Mouse (Mus musculus): ENCODE results near the gene Dpm3. TPM values are rescaled to one million over a fixed set of nuclear protein-coding genes. Genes with fewer than 3 reads are reported as not detected.

Gene Dpm3
- polyA plus RNA-seq, 1 experiment: 222 TPM

DNA sequence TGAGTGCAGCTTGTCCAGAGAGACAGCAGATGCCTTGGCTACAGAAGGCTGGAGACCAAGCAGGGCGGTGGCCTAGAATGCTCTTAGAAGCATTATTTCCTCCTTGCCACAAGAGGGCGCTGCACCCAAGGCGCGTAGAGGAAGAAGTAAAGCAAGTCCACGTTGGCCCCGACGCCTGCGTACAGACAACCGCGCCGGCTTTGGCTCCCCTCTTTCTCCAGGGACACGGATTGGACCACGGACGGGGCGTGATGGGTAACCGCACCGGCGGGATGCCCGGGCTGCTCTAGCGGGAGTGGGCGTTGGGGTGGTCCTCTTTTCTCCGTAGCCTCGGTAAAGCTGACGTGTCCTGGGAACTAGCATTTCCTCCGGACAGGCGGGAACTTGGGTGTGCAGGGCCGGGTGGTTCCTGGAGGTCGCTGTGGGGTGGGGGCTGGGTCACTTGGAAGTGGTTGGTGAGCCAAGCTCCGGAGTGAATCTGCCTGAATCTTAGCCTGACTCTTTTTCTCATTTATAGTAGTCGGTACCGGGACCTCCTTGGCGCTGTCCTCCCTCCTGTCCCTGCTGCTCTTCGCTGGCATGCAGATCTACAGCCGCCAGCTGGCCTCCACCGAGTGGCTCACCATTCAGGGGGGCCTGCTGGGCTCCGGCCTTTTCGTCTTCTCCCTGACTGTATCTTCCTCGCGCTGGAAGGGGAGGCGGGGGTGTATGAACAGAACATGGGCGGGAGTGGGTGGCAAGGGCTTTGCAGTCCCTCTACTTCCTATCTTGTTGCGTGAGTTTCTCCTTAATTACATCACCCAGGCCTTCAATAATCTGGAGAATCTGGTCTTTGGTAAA lies 12.7 kb upstream of the Dpm3 start, which contains the start of gene Trim46:
Trim46 (minus strand) TSS at position 49 of the 840 bp plus-strand sequence.
- Histone ChIP-seq H3K4me3 (peak within 1 kb of the TSS; percentile 90), H3K27me3 (ENCODE audit: control insufficient read depth, insufficient read depth, insufficient read length) (no peaks in the 10 kb centered on the region), H3K79me2 (ENCODE audit: control insufficient read depth, insufficient read depth) (peaks cover 23% of the 10 kb centered on the region), H3ac (ENCODE audit: control insufficient read depth, insufficient read length) (peak within 1 kb of the TSS; percentile 44), H3K36me3 (ENCODE audit: control insufficient read depth, insufficient read depth) (peaks cover 23% of the 10 kb centered on the region), H3K4me2 (ENCODE audit: low read depth) (peak within 1 kb of the TSS; percentile 87)
- TF ChIP-seq REST (IDR thresholded peaks at IDR 0.05; ENCODE audit: insufficient read depth, insufficient read length) (no peak), SRF (IDR thresholded peaks at IDR 0.05; ENCODE audit: control insufficient read depth, insufficient read length, low read depth) (peak; percentile 69), E2F4 (IDR thresholded peaks at IDR 0.05; ENCODE audit: insufficient read depth) (no peak), POLR2A (IDR thresholded peaks at IDR 0.05; ENCODE audit: insufficient read length, low read depth) (peak; percentile 56), CEBPB (IDR thresholded peaks at IDR 0.05; ENCODE audit: insufficient read depth, poor library complexity, severe bottlenecking) (peak; percentile 93), MYOD1 (IDR thresholded peaks at IDR 0.05; ENCODE audit: control insufficient read depth in 1 of 3, insufficient read length in 2 of 3, low read depth in 2 of 3) (no peak), USF1 (IDR thresholded peaks at IDR 0.05; ENCODE audit: low read depth) (no peak), POLR2AphosphoS2 (IDR thresholded peaks at IDR 0.05; ENCODE audit: insufficient read length, low read depth) (peak; percentile 81), TCF12 (IDR thresholded peaks at IDR 0.05; ENCODE audit: insufficient read depth, poor library complexity, severe bottlenecking) (no peak), MYOG (IDR thresholded peaks at IDR 0.05; ENCODE audit: control insufficient read depth in 1 of 3, insufficient read depth in 1 of 3, insufficient read length in 2 of 3, low read depth in 2 of 3) (no peak), TCF3 (IDR thresholded peaks at IDR 0.05; ENCODE audit: insufficient read length, low read depth) (no peak), MAX (IDR thresholded peaks at IDR 0.05; ENCODE audit: low read depth) (peak; percentile 11)

DNA sequence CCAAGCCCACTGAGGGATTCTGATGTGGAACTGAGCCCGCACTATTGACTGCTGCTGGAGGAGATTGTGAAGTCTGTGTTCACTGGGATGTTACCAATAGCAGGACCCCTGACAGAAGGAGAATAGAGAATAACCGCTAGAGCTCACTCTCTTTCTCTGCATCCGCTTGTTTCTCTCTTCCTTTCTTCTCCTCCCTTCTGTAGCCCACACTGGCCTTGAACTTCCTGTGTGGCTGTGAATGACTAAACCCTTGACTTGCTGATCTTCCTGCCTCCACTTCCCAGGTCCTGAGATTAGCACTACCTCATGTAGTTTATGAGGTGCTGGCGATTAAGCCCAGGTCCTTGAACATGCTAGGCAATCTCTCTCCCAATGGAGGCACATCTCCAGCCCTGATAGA lies 11.7 kb upstream of the Dpm3 start:
- Histone ChIP-seq H3K27me3 (ENCODE audit: control insufficient read depth, insufficient read depth, insufficient read length) (no peaks in the 10 kb centered on the region), H3K79me2 (ENCODE audit: control insufficient read depth, insufficient read depth) (peaks cover 23% of the 10 kb centered on the region), H3K4me3 (peak overlapping the region; percentile 90), H3K36me3 (ENCODE audit: control insufficient read depth, insufficient read depth) (peaks cover 16% of the 10 kb centered on the region), H3K4me2 (ENCODE audit: low read depth) (peak overlapping the region; percentile 82), H3ac (ENCODE audit: control insufficient read depth, insufficient read length) (peak overlapping the region; percentile 44)
- TF ChIP-seq TCF12 (IDR thresholded peaks at IDR 0.05; ENCODE audit: insufficient read depth, poor library complexity, severe bottlenecking) (no peak), POLR2A (IDR thresholded peaks at IDR 0.05; ENCODE audit: insufficient read length, low read depth) (peak; percentile 15)

DNA sequence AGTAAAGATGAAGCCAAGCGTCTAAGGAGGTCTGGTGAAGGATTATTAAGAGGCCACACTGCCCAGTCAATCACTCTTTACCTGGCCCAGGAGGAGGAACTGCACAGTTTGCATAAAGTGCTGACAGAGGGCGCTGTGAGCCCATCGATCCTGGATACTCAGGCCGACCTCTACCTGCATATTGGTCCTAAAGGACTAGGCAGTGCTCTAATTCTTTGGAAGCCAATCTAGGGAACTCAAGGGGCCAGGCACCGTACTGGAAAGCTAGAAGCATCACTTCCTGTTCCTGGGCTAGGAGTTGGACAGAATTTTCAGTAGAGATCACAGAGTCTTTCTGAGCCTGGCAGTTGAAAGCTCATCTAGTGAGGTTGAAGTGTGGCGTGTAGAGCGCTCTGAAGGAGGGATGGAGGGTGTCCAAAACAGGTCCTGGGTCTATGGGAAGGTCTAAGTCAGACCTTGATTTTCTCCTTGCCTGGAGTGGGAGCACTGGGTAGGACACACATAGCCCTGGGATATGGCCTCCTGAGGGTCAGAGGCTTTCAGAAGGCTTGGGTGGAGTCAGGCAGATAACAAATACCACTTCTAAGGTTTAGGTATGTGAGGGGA lies 8.6 kb upstream of the Dpm3 start:
- H3K4me2 ChIP-seq (ENCODE audit: low read depth): peak overlapping the region; percentile 68
- H3ac ChIP-seq (ENCODE audit: control insufficient read depth, insufficient read length): no peak overlapping the region
- no peaks in the 10 kb centered on the region for H3K27me3 ChIP-seq (ENCODE audit: control insufficient read depth, insufficient read depth, insufficient read length)
- TF ChIP-seq REST (IDR thresholded peaks at IDR 0.05; ENCODE audit: insufficient read depth, insufficient read length) (no peak), USF1 (IDR thresholded peaks at IDR 0.05; ENCODE audit: low read depth) (no peak), POLR2AphosphoS2 (IDR thresholded peaks at IDR 0.05; ENCODE audit: insufficient read length, low read depth) (peak; percentile 87), TCF3 (IDR thresholded peaks at IDR 0.05; ENCODE audit: insufficient read length, low read depth) (no peak), MYOD1 (IDR thresholded peaks at IDR 0.05; ENCODE audit: control insufficient read depth in 1 of 3, insufficient read length in 2 of 3, low read depth in 2 of 3) (no peak), SRF (IDR thresholded peaks at IDR 0.05; ENCODE audit: control insufficient read depth, insufficient read length, low read depth) (no peak), TCF12 (IDR thresholded peaks at IDR 0.05; ENCODE audit: insufficient read depth, poor library complexity, severe bottlenecking) (no peak), MYOG (IDR thresholded peaks at IDR 0.05; ENCODE audit: control insufficient read depth in 1 of 3, insufficient read depth in 1 of 3, insufficient read length in 2 of 3, low read depth in 2 of 3) (no peak), E2F4 (IDR thresholded peaks at IDR 0.05; ENCODE audit: insufficient read depth) (no peak), MAX (IDR thresholded peaks at IDR 0.05; ENCODE audit: low read depth) (no peak), POLR2A (IDR thresholded peaks at IDR 0.05; ENCODE audit: insufficient read length, low read depth) (peak; percentile 52)
- H3K4me3 ChIP-seq: no peak overlapping the region
- peaks cover 23% of the 10 kb centered on the region for H3K79me2 ChIP-seq (ENCODE audit: control insufficient read depth, insufficient read depth)
- H3K36me3 ChIP-seq (ENCODE audit: control insufficient read depth, insufficient read depth): peaks cover 16% of the 10 kb centered on the region

- Histone ChIP-seq H3K4me2 (ENCODE audit: low read depth) (peak overlapping the region; percentile 68), H3K4me3 (no peak overlapping the region), H3ac (ENCODE audit: control insufficient read depth, insufficient read length) (no peak overlapping the region), H3K36me3 (ENCODE audit: control insufficient read depth, insufficient read depth) (peaks cover 16% of the 10 kb centered on the region), H3K79me2 (ENCODE audit: control insufficient read depth, insufficient read depth) (peaks cover 23% of the 10 kb centered on the region), H3K27me3 (ENCODE audit: control insufficient read depth, insufficient read depth, insufficient read length) (no peaks in the 10 kb centered on the region)
- peak; percentile 47 for TF ChIP-seq POLR2AphosphoS2 (IDR thresholded peaks at IDR 0.05; ENCODE audit: insufficient read length, low read depth)
- no peak for TF ChIP-seq TCF12 (IDR thresholded peaks at IDR 0.05; ENCODE audit: insufficient read depth, poor library complexity, severe bottlenecking)
- TF ChIP-seq MYOD1 (IDR thresholded peaks at IDR 0.05; ENCODE audit: control insufficient read depth in 1 of 3, insufficient read length in 2 of 3, low read depth in 2 of 3): peak in 1 of 3 experiments; percentile 44
Measured at GRCm38 (mm10) chr3:89251365-89251895, 7.7 kb upstream of the Dpm3 start.

GRCm38 (mm10) chr3:89254994-89255393 lies 4.2 kb upstream of the Dpm3 start:
- H3K4me3 ChIP-seq: no peak overlapping the region
- no peak overlapping the region for H3K4me2 ChIP-seq (ENCODE audit: low read depth)
- no peak overlapping the region for H3ac ChIP-seq (ENCODE audit: control insufficient read depth, insufficient read length)
- H3K79me2 ChIP-seq (ENCODE audit: control insufficient read depth, insufficient read depth): no peaks in the 10 kb centered on the region
- no peaks in the 10 kb centered on the region for H3K27me3 ChIP-seq (ENCODE audit: control insufficient read depth, insufficient read depth, insufficient read length)
- no peaks in the 10 kb centered on the region for H3K36me3 ChIP-seq (ENCODE audit: control insufficient read depth, insufficient read depth)
- TF ChIP-seq CEBPB (IDR thresholded peaks at IDR 0.05; ENCODE audit: insufficient read depth, poor library complexity, severe bottlenecking) (no peak), E2F4 (IDR thresholded peaks at IDR 0.05; ENCODE audit: insufficient read depth) (no peak), REST (IDR thresholded peaks at IDR 0.05; ENCODE audit: insufficient read depth, insufficient read length) (no peak), MYOG (IDR thresholded peaks at IDR 0.05; ENCODE audit: control insufficient read depth in 1 of 3, insufficient read depth in 1 of 3, insufficient read length in 2 of 3, low read depth in 2 of 3) (no peak), SRF (IDR thresholded peaks at IDR 0.05; ENCODE audit: control insufficient read depth, insufficient read length, low read depth) (no peak), POLR2A (IDR thresholded peaks at IDR 0.05; ENCODE audit: insufficient read length, low read depth) (no peak), POLR2AphosphoS2 (IDR thresholded peaks at IDR 0.05; ENCODE audit: insufficient read length, low read depth) (no peak)
